Mouse (Mus musculus) urinary bladder, postnatal 36 days (tissue): Measurements from ENCODE around the gene Atp2b2.
"Not testable (repeated sequence)": the region's sequence is repeated elsewhere in the genome, so short reads cannot be mapped to it uniquely, and the experiment has no call there.

Experiments
- DNase-seq, 2 experiments: peaks; one replicate each; pipeline ENCODE4 v3.0.0; 2022; ENCODE audit warnings: low spot score in 2 of 2, mixed read lengths in 1 of 2

Atp2b2 gene

DNA sequence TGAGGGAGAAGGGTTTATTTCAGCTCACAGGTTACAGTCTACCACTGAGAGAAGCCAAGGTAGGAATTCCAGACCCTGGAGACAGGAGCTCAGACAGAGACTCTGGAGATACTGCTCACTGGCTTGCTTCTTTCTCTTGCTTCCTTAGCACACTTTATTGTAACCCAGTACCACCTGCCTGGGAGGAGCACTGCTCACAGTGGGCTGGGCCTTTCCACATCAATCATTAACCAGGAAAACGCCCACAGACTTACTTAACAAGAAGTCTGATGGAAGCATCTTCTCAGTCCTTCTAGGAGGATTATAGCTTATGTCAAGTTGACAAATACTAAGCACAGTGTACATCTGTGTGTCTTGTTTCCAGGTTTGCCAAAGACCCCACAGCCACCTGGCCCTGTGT lies 327.6 kb downstream of the Atp2b2 start:
- DNase-seq, result no peak

DNA sequence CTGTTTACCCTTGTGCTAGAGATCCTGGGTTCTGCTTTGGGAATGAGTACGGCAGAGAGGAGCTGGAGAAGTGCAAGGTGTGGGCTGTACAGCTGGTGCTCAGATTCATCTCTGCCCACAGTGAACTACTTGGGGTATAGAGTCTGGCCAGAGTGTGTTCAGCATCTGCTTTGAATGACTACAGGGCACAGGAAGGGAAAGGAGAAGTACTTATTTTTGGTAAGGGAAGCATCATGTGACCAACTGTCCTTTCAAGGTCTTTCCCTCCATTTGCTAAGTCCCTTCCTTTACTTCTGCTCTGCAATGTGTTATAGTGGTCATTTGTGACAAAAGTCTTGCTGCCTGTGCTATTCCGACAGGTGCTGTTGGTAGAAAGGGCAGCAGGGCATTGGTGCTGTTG lies 328.1 kb downstream of the Atp2b2 start:
- DNase-seq, result no peak

DNA sequence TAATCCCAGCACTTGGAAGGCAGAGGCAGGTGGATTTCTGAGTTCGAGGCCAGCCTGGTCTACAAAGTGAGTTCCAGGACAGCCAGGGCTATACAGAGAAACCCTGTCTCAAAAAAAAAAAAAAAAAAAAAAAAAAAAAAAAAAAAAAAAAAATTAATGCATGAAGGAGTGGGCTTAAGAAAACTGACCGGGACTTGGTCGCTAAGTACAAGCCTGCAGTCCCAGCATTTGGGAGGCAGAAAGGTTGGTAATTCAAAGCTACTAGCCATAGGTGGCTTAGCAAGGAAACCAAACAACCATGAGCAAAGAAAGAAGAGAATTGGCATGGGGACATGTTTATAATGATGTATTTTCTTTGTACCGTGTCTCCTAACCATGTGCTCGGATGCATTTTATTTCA lies 329.0 kb downstream of the Atp2b2 start:
- DNase-seq, result not testable (repeated sequence)

DNA sequence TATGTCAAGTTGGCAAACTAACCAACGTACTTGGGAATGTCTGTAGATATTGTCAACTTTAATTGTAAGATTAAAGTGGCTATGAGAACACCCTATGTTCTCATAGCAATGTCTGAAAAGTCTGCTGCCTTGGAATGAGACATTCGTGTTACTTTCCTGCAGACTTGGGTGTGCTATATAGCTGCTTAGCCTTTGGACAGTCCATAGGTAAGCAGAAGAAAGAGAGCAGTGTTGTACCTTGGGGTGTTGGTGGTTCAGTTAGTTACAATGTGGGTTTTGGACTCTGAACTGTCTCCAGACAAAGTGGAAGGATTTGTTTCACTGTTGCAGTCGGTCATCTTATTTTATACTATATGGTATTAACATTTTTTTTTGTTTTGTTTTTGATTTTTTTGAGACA lies 329.7 kb downstream of the Atp2b2 start:
- no peak for DNase-seq

DNA sequence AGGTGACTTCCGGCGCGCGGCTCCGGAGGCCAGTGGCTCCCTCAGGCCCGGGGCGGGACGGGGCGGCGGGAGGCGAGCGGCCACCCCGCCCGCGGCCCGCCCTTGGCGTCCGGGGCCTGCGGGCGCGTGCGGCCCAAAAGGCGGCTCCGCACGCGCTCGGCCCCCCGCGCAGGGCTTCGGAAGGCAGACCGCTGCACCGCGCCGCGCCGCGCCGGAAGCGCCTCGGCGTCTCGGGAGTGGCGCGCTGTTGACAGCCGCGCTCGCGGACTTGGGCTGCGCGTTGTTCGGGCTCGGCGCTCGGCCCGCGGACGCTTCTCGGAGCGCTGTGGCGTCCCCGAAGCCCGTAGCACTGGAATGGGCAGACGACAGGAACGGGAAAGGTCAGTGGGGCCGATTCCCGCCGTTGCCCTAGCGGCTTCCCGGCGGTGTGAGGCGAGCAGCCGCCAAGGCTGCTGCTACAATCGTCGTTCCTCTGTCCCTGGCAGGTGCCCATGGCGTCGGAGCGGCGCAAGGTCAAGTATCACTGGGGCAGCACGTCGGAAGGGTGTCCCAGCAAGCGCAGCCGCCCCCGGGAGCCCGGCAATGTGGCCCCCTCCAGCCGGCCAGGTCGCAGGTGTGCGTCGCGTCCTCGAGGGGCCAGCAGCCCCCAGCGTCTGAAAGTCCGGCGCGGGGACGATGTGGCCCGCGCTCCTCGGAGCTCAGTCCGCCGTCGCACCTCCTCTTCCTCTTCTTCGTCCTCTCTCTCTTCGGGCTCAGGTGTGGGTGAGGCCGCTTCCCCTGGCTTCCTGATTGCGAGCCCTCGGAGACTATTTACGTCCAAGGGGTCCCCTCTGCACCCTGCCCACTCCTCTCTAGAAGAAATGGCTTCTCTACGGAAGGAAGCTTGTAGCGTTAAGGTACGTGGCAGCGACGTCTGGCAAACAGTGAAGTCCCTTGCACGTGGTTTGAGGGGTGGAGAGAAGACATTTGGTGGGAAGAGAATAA lies 344.9 kb downstream of the Atp2b2 start:
- DNase-seq, result no peak

DNA sequence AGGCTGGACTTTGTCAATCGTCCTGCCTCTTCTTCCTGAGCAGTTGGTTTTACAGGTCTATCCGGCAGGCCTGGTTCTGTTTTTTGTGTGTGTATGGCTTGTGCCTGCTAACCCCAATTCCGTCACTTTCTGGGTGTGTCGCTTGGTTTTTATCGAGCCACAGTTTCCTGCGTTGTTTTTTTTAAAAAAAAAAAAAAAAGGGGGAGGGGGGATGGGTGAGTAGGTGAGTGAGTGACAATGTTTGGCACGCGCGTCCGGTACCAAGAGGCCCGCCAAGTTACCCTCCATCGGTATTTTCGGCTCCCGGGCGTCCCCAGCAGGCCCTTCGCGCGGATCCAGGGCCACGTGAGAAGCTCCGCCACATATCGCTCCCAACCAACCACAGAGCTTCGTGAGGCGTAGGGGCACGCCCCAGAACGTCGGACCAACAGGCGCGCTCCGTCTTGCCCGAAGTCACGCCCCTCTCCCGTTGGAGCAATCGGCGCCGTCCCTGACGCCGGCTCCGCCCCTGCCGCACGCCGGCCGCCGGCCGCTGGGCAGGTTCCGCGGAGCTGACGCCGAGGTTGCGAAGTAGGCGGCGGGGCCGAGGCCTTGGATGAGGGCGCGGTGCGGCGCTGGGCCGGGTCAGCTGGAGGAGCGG lies 345.7 kb downstream of the Atp2b2 start, which contains the start of gene Tatdn2:
TSS of gene Tatdn2 (plus strand) at position 469 of the 640 bp plus-strand sequence.
- peak; percentile 92 to 97 for DNase-seq

DNA sequence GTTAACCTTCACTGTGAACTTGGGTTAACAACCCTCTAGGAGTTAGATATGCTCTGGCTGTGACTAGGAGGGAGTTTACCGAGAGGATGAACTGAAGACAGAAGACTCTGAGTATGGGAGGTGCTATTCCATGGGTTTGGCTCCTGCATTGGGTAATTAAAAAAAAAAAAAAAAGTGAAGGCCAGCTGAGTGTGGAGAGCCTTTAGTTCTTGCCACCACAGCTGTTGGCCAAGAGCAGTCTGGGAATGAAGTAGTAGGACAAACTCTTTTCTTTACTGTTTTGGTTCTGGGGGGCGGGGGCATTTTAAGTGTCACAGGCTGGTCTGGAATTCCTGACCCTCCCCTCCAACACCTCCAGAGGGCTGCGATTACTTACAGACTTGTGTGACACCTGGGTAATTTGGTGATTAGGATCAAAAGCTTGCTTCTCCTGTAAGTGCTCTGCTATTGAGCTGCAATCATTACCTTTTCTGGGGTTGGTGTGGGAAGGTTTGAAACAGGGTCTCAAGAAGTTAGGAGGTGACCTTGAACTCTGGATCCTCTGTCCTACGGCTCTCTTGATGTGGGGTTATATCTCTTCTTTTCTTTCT lies 346.6 kb downstream of the Atp2b2 start:
- DNase-seq, result no peak

DNA sequence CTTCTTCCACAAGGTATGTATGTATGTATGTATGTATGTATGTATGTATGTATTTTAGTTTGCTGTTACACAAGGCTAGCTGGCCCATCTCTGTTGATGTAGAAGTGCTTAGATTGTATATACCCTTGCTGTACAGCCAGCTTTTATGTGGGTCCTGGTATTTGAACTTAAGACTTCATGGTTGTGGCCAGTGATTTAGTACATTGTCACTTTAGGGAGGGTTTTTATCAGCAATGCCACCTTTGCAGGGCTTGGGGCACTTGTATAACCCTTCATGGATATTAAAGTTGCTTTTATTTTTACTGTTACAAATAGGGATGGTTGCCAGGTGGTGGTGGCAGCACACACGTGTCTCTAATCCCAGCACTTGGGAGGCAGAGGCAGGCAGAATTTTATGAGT lies 347.2 kb downstream of the Atp2b2 start:
- no peak for DNase-seq
